Mouse (Mus musculus) liver (tissue): ENCODE results near the gene Prrg3.
A peak's percentile ranks its signal among the peaks of the same experiment; 100 is the strongest.
"Not testable (repeated sequence)": the region's sequence is repeated elsewhere in the genome, so short reads cannot be mapped to it uniquely, and the experiment has no call there.

ENCODE experiments used
- DNase-seq: peaks from one replicate; pipeline ENCODE4 v3.0.0-alpha.2; 2020; ENCODE audit warnings: mixed read lengths

Gene Prrg3

DNA sequence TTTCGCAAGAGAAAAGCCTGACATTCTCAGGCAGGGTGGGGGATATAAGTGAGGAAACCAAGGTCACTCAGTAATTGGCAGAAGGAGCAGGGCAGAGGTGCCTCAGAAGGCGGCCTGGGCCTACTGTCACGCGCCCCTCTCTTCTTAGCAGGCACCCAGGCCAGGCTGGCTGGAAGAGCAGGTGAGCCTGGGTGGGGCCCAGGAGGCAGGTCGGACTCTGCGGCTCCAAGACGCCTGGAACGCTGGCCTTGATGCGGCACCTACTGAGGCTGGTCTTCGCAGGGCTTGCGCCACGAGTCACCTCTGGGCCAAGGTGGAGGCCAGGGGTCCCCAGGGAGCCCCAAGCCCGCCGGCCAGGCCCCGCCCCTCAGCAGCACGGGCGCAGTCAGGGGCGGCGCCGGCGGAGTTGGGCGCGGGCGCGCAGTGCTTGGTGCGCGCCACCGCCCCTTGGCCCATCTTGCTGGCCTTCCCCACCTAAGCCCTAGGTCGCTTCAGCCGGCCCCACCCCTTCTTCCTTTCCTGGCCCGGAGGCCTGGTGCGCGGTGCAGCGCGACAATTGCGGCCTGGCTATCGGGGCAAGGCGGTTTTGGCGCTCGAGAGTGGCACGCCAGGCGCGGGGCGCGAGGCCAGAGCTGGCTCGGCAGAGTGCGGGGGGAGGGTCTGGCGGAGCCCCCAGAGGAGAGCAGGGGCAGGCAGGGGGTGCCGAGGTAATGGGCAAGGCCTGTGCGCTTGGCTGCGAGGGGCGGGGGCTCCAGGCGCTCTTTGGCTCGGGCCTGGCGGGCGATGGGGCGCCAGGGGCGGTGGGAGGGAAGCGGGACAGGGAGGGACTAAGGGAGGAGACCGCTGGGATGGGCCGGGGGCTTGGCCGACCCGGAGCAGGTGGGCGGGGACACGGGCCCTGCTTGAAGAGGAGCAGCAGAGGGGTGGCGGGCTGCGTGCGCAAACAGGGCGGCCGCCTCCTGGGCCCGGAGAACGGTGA, at the start of gene Prrg3:
Prrg3 (plus strand) TSS at position 552 of the 979 bp plus-strand sequence.
- peak; percentile 59 for DNase-seq

DNA sequence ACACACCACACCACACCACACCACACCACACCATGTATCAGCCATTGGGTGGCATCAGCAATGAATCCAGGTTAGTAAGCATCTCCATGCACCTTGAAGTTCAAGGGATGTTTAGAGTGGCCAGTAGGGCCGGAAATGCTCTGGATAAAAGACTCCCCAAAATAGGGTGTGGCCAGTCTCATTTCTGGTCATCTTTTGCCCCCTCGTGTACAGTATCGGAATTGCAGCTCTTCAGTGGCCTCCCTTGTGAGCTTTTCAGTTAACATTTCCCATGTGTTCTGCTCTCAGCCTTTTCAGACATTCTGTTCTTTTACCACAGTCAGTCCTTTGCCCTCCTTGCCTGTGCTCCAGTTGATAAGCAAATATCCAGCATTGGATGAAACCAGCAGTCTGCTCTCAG, 15.8 kb upstream of the Prrg3 start:
- DNase-seq = peak; percentile 8

DNA sequence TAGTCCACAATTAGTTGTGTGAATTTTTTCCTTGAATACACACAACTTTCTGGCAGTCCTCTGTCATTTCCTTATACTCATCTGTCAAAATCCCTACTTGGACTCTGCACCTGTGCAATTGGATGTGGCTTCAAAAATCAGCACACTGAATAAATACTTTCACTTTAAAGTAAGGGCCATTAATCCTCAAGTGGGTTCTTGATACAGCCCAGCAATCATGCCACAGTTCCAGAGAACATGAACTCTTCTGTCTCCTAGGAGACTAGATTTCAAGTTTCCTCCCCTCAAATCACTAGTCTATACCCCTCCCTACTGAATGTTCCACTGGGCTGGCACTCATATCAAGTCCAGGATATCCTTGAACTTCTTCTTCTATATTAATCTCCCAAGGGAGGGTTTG, 4.1 kb upstream of the Prrg3 start:
- no peak for DNase-seq

DNA sequence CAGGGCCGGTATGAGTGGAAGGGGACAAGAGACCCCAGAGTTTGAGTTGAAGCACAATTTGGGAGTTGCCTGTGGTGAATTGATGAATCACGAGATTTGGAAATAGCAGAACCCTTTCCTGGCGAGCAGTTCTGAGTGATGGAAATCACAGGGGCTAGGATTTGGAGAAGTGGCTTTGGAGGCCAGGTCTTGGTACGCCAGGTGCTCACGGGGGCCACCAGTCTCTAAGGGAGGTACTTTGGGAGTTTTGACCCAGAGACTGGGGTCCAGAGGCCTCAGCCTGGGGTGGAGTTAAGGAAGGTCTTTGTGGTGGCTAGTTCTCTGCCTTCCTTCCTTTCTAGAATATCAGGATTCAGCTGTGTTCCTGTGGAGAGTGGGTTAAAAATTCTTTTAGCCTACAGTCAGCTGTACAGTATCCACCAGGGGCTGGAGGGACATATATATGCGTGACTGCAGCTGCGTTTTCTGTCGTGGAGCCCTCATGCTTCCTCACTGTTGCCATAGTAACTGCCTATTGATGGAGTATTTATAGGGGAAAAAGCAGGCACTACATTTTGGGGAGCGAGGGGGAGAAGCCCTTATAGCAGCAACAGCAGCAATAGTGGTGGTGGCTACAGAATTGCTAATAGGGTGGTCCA, 970 bp downstream of the Prrg3 start:
- no peak for DNase-seq

- DNase-seq = no peak
Observed at GRCm38 (mm10) chrX:71968216-71968615, 5.8 kb downstream of the Prrg3 start.

DNA sequence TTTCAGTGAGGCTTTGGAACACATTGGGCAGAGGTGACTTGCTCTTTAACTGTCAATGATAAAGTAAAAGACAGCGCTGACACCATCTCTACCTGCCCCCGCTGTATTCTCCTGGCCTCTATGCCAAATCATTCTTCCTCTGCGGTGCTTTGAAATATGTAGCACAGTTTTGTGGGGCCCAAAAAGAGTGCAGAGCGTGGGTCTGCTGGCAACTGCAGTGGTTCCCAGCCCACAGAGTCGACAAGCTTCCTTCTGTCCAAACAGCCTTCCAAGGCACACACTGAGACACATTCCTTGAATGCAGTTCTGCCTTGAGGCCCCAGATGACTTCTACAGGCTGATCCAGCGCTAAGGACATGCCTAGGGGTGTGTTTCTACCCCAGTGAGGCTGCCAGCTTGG, 6.4 kb downstream of the Prrg3 start:
- no peak for DNase-seq

DNA sequence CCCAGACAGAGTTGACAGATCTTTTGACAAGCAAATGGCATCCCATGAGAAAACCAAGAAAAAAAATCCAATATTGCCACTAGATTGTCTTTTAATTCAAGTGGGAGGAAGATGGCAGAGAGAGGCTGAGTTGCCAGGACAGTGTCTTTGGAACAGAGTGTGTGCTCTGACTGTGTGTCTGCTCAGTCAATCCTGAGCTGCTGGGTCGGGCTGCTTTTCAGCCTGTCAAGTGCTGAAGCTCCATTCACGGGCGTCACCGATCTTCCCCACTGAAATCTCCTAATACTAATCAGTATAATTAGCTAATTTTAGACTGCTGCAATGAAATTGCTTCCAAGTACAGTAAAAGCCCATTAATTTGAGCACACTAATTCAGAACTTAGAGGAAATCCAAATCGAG, 8.9 kb downstream of the Prrg3 start:
- no peak for DNase-seq

DNA sequence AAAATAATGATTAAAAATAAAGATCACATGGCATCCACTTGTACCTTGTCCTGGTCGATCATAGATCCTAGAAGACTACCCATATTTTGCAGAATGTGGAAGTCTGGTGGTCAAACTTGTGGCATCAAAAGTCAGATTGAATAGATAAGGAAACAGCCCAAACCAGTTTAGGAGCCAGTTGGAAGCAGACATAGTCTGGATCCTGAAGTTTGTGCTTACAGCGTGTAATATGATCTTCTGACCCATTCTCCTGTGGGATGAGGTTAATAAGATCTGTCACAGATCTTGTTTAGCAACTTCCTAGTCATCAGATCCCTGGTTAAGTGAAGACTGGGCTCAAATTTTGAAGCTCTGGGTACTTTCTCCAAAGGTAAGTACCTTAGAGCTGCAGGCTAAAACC, 10.3 kb downstream of the Prrg3 start, which contains the start of gene Fate1:
Fate1 (plus strand) TSS at position 301 of the 400 bp plus-strand sequence.
- DNase-seq = no peak

DNA sequence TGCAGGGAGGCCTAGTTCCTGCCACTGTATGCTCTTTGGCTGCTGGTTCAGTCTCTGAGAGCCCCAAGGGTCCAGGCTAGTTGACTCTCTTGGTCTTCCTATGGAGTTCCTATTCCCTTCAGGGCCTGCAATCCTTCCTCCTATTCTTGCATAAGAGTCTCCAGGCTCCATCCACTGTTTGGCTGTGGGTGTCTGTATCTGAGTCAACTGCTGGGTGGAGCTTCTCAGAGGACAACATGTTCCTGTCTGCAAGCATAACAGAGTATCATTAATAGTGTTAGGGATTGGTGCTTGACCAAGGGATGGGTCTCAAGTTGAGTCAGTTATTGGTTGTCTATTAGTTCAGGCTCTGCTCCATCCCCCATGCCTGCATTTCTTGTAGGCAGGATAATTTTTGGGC, 15.3 kb downstream of the Prrg3 start:
- not testable (repeated sequence) for DNase-seq

DNA sequence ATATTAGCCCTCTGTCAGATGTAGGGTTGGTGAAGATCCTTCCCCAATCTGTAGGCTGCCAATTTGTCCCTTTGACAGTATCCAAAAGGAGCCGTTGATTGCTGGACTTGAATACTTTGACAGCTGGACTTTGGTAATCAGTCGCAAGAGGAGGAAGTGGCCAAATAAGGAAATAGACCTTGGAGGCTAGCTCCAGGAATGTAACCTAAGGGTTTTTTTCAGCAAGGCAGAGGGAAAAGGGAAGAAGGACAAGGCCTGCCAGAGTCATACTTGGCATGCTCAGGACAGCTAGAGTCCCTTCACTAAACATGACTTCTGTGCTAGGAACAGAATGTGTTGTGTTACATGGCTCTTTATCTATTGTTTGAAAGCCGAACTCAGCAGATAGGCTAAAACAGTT, 18.0 kb downstream of the Prrg3 start:
- no peak for DNase-seq

- DNase-seq = no peak
Observed at GRCm38 (mm10) chrX:71981322-71981721, 18.9 kb downstream of the Prrg3 start.

- no peak for DNase-seq
Observed at GRCm38 (mm10) chrX:71983205-71983604, 20.8 kb downstream of the Prrg3 start.

GRCm38 (mm10) chrX:71983775-71984174, 21.4 kb downstream of the Prrg3 start:
- peak; percentile 4 for DNase-seq

GRCm38 (mm10) chrX:71991549-71991948, 29.1 kb downstream of the Prrg3 start, which contains the start of gene Cnga2:
Cnga2 (plus strand) TSS chrX:71991849.
- DNase-seq = no peak

DNA sequence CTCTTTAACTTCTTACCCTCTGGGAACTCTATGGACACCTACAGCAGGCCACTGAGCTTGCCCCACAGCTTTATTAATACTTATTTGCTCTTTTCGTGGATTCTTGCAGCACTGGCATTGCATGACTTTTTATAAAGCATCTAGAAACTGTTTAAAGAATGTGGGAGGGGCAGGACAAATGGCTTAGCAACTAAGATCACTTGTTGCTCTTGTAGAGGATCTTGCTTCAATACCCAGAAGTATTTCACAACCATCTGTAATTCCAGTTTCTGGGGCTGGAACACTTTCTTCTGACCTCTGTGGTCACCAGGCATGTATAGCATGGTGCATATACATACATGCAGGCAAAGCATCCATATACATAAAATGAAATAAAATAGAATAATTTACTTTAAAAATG, 33.5 kb downstream of the Prrg3 start:
- no peak for DNase-seq

DNA sequence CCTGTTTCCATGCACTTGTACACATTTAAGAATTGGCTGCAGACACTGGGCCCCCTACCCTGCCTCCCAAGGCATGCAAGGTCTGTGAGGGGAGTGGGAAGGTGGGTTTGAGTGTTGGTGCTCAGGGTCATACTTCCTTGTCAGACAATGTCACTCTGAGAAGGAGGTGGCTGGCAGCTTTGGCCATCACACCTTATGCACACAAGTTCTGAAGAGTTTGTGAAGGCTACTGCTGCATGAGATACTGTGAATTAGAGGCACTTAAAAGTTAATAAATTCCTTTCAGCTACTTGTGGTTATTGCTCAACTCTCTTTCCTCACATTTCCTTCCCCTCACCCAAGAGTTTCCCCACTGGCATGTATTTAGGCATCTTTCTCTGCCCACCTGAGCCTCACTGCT, 47.5 kb downstream of the Prrg3 start:
- no peak for DNase-seq

GRCm38 (mm10) chrX:72012236-72012635, 49.8 kb downstream of the Prrg3 start:
- DNase-seq = no peak

- peak; percentile 6 for DNase-seq
Observed at GRCm38 (mm10) chrX:72012804-72013203, 50.4 kb downstream of the Prrg3 start.

DNA sequence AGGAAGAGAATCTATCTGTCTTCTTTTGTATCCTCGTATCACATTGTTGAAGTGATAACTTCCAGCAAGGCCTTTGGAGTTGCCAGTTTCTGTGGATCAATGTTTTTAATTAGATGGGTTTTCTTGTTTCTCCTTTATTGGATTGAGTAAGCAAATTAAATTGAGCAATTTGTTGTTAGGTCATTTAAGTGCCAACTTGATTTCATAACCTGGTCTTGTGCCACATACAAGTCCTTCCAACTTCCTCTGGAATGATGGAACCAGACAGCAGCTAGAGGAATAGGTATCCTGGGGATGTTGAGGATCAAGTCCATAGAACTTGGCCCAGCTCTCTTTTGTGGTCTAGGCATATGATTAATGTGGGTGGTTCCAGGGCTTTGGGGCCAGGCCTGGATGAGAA, 59.8 kb downstream of the Prrg3 start:
- no peak for DNase-seq
